Mouse (Mus musculus) kidney, adult 2 months (tissue): Measurements from ENCODE around the gene Polr3e. TPM values are rescaled to one million over a fixed set of nuclear protein-coding genes. Genes with fewer than 3 reads are reported as not detected.
A peak's percentile ranks its signal among the peaks of the same experiment; 100 is the strongest.
"Not testable (repeated sequence)": the region's sequence is repeated elsewhere in the genome, so short reads cannot be mapped to it uniquely, and the experiment has no call there.

Source experiments
- DNase-seq: peaks from one replicate; pipeline ENCODE4 v3.0.0; 2021
- H3K27ac ChIP-seq: fragments of 200-500 bp; 2 replicates; pipeline ENCODE4 v1.5.1; 2012; ENCODE audit warnings: low read depth, low read length, control low read depth, inconsistent platforms; ENCODE audit not compliant: insufficient read depth
- H3K27me3 ChIP-seq: fragments of 200-500 bp; replicated peaks from 2 replicates; pipeline ENCODE4 v1.6.1; 2012; ENCODE audit warnings: mild to moderate bottlenecking, moderate library complexity, low read length, inconsistent platforms; ENCODE audit not compliant: control insufficient read depth, insufficient read depth
- H3K36me3 ChIP-seq: fragments of 200-500 bp; 2 replicates; pipeline ENCODE4 v1.6.1; 2012; ENCODE audit warnings: mild to moderate bottlenecking, moderate library complexity, low read length, inconsistent platforms; ENCODE audit not compliant: control insufficient read depth, insufficient read depth
- H3K4me1 ChIP-seq: fragments of 200-500 bp; 2 replicates; pipeline ENCODE4 v1.6.1; 2011; ENCODE audit warnings: low read length; ENCODE audit not compliant: control insufficient read depth, insufficient read depth
- H3K4me3 ChIP-seq: fragments of 200-500 bp; 2 replicates; pipeline ENCODE4 v1.5.1; 2011; ENCODE audit warnings: mild to moderate bottlenecking, low read depth, low read length, control low read depth; ENCODE audit not compliant: insufficient read depth
- CTCF ChIP-seq: fragments of 200-500 bp; conservative IDR thresholded peaks from 2 replicates; pipeline ENCODE4 v1.5.1; 2011; ENCODE audit warnings: low read depth, mild to moderate bottlenecking, control low read depth, low read length, moderate library complexity, mixed read lengths; ENCODE audit not compliant: insufficient read depth, insufficient read length
- POLR2A ChIP-seq: fragments of 200-500 bp; IDR thresholded peaks from one replicate; pipeline ENCODE4 v1.6.1; 2011; ENCODE audit warnings: low read depth, low read length, control low read depth
- WGBS: fragments of 180-500 bp; shearing (Covaris S2); methylation state at CpG from one replicate; pipeline ENCODE4 v1.1.7; 2018; 5-methylcytosine and 5-hydroxymethylcytosine counted together
- polyA plus RNA-seq: library from polyadenylated mRNA; depleted of rRNA; stranded (reverse); fragments of >200 nt; gene quantifications from 2 replicates; pipeline ENCODE4 v1.2.3, GENCODE M21; 2012

The Polr3e gene
- polyA plus RNA-seq, 1 experiment: 26.9 TPM

DNA sequence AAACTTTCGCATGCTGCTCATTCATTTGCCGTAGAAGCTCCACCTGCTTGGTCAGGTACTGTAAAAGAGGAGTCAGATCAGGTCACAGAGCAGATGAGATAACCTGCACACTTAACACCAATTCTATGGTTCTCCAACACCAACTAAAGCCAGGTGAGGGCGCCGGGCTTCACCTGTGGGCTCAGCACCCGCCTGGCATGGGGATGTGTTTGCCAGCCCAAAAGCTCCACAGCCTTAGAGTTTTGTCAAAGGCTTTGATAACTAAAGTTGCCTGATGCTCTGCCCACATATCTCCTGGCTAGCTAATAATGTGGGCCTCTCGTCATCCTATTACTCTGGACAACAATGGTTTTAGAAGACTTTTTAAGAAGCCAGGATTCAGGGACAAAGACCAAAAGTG lies 43.1 kb downstream of the Polr3e start:
- H3K36me3 ChIP-seq: peaks cover 7% of the 10 kb centered on the region
- no peak overlapping the region for H3K27ac ChIP-seq
- H3K4me3 ChIP-seq: no peak overlapping the region
- 64% methylated on average over 6 of the region's 6 CpGs for WGBS
- peak; percentile 38 for DNase-seq
- peak; percentile 30 for TF ChIP-seq CTCF
- no peak for TF ChIP-seq POLR2A
- no peaks in the 10 kb centered on the region for H3K27me3 ChIP-seq
- peaks cover 12% of the 10 kb centered on the region; the same call in 1 of the 2 replicates for H3K4me1 ChIP-seq

DNA sequence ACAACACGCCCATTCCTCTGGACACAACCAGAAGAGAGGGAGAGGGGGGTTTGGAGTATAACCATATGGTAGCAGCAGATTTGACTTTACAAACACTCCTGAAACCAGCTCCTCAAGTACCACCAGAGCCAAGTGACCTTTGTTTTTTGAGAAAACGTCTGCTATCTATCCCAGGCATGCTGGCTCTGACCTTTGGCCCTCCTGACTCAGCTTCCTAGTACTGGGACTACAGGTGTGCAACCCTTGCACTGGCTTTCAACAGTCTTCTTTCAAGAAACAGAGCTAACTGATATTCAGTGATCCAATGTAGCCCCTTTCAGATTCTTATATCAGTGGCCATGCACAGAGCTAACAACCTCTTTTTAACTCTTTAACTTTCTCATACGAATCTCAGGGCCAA lies 44.3 kb downstream of the Polr3e start:
- WGBS: 44% methylated on average over 3 of the region's 3 CpGs
- Histone ChIP-seq H3K27me3 (no peaks in the 10 kb centered on the region), H3K36me3 (peaks cover 6% of the 10 kb centered on the region), H3K4me1 (peaks cover 12% of the 10 kb centered on the region; the same call in 1 of the 2 replicates), H3K4me3 (no peak overlapping the region), H3K27ac (peak overlapping the region; percentile 75; the same call in 1 of the 2 replicates)
- TF ChIP-seq POLR2A (no peak), CTCF (no peak)
- DNase-seq: peak; percentile 93

- no peak for DNase-seq
- no peak overlapping the region for H3K27ac ChIP-seq
- H3K4me3 ChIP-seq: no peak overlapping the region
- H3K36me3 ChIP-seq: peaks cover 6% of the 10 kb centered on the region
- no peaks in the 10 kb centered on the region for H3K27me3 ChIP-seq
- WGBS: 80% methylated on average over 5 of the region's 5 CpGs
- no peak for TF ChIP-seq POLR2A
- TF ChIP-seq CTCF: no peak
- peaks cover 12% of the 10 kb centered on the region; the same call in 1 of the 2 replicates for H3K4me1 ChIP-seq
These were observed 45.6 kb downstream of the Polr3e start for GRCm38 (mm10) chr7:120963126-120963525.

- no peak overlapping the region for H3K4me3 ChIP-seq
- H3K27me3 ChIP-seq: no peaks in the 10 kb centered on the region
- H3K4me1 ChIP-seq: no peaks in the 10 kb centered on the region; the same call in 1 of the 2 replicates
- TF ChIP-seq CTCF (no peak), POLR2A (no peak)
- no peak for DNase-seq
- WGBS: 82% methylated on average over 7 of the region's 7 CpGs
- no peaks in the 10 kb centered on the region; the same call in 1 of the 2 replicates for H3K36me3 ChIP-seq
- H3K27ac ChIP-seq: no peak overlapping the region
These were observed 51.7 kb downstream of the Polr3e start for GRCm38 (mm10) chr7:120969221-120969620.

- TF ChIP-seq CTCF (no peak), POLR2A (no peak)
- H3K4me3 ChIP-seq: no peak overlapping the region
- no peak for DNase-seq
- 65% methylated on average over 5 of the region's 5 CpGs for WGBS
- H3K27ac ChIP-seq: no peak overlapping the region
- peaks cover 7% of the 10 kb centered on the region; the same call in 1 of the 2 replicates for H3K4me1 ChIP-seq
- no peaks in the 10 kb centered on the region for H3K27me3 ChIP-seq
- no peaks in the 10 kb centered on the region; the same call in 1 of the 2 replicates for H3K36me3 ChIP-seq
These were observed 52.6 kb downstream of the Polr3e start for GRCm38 (mm10) chr7:120970112-120970511.

DNA sequence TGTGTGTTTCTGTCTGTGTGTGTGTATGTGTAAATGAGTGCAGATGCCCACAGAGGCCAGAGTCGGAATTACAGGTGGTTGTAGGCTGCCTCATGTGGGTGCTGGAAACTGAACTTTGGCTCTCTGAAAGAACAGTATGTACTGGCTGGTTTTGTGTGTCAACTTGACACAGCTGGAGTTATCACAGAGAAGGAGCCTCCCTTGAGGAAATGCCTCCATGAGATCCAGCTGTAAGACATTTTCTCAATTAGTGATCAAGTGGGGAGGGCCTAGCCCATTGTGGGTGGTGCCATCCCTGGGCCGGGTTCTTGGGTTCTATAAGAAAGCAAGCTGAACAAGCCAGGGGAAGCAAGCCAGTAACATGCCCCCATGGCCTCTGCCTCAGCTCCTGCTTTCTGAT lies 54.9 kb downstream of the Polr3e start:
- H3K27ac ChIP-seq, H3K4me3 ChIP-seq, DNase-seq, H3K36me3 ChIP-seq, H3K27me3 ChIP-seq: not testable (repeated sequence)
- peaks cover 15% of the 10 kb centered on the region; the same call in 1 of the 2 replicates for H3K4me1 ChIP-seq
- WGBS: 52% methylated on average over 2 of the region's 2 CpGs

DNA sequence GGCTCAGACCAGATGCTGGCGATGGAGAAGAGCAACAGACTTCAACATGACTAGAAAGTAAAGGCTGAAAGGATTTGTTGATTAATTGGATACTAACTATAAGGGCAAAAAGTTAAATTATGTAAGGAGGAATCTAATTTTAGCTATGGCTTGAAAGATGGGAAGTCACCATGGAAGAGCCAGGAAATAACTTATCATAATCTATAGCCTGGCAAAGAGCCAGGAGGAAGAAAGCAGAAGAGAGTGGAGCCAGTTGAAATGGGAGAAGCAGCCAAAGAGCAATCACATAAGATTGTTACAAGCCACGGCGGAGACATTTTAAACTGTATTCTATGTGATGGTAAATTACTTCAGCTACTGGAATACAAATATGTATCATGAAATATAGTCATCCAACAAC lies 56.5 kb downstream of the Polr3e start:
- no peak overlapping the region for H3K27ac ChIP-seq
- H3K36me3 ChIP-seq: no peaks in the 10 kb centered on the region
- WGBS: 79% methylated on average over 3 of the region's 3 CpGs
- no peak overlapping the region for H3K4me3 ChIP-seq
- TF ChIP-seq CTCF: no peak
- no peaks in the 10 kb centered on the region for H3K27me3 ChIP-seq
- peaks cover 19% of the 10 kb centered on the region for H3K4me1 ChIP-seq
- DNase-seq: no peak

DNA sequence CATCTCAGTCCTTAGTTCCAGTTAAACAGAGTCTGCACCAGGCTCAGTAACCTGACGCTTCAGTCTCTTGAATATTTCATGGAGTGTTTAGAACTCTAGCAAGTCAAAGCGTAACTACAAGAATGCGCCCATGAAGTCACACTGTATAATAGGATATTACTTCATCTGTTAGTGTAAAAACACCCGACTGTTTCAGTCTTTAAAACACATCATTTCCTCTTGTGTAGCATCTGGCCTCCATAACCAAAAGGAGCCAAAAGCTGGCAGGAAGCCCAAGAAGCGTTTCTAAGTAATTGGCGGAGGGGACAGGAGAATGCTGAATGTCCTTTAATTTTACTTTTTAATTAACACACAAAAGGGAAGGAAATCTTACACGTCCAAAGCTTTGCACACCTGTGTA lies 59.5 kb downstream of the Polr3e start:
- 25% methylated on average over 7 of the region's 7 CpGs for WGBS
- no peak overlapping the region for H3K4me3 ChIP-seq
- DNase-seq: peak; percentile 57
- H3K27me3 ChIP-seq: no peaks in the 10 kb centered on the region
- no peaks in the 10 kb centered on the region for H3K36me3 ChIP-seq
- TF ChIP-seq CTCF: no peak
- no peak for TF ChIP-seq POLR2A
- H3K27ac ChIP-seq: peak overlapping the region; percentile 77
- H3K4me1 ChIP-seq: peaks cover 19% of the 10 kb centered on the region
